Mouse (Mus musculus) CH12.LX (cell line): ENCODE data around the gene Gm10643. TPM values are rescaled to one million over a fixed set of nuclear protein-coding genes. Genes with fewer than 3 reads are reported as not detected.

ENCODE experiments used
- DNase-seq: peaks from one replicate; pipeline ENCODE4 v3.0.0-alpha.2; 2013; ENCODE audit errors: extremely low read depth
- H3K27ac ChIP-seq: 2 replicates; pipeline ENCODE4 v1.5.1; 2012; ENCODE audit warnings: low read depth, mild to moderate bottlenecking, control low read depth, moderate library complexity; ENCODE audit not compliant: insufficient read depth
- H3K27me3 ChIP-seq: replicated peaks from 2 replicates; pipeline ENCODE3; 2012; ENCODE audit warnings: inconsistent platforms
- H3K36me3 ChIP-seq, 2 experiments: replicated peaks in 1 of 2; 2 replicates each; pipeline versions ENCODE3 to v1.6.1; 2012; ENCODE audit warnings: inconsistent platforms in 1 of 2, low read length in 1 of 2, mild to moderate bottlenecking in 1 of 2, mixed read lengths in 1 of 2, moderate library complexity in 1 of 2; ENCODE audit not compliant: control insufficient read depth in 1 of 2, insufficient read depth in 1 of 2
- H3K4me1 ChIP-seq, 2 experiments: 2 replicates each; pipeline ENCODE4 v1.6.1; 2012; ENCODE audit warnings: inconsistent platforms in 1 of 2, moderate library complexity in 1 of 2; ENCODE audit not compliant: insufficient read depth in 2 of 2, control insufficient read depth in 1 of 2
- H3K4me2 ChIP-seq: 2 replicates; pipeline ENCODE4 v1.6.1; 2012; ENCODE audit warnings: low read depth, mild to moderate bottlenecking, control low read depth; ENCODE audit not compliant: poor library complexity, insufficient read depth, severe bottlenecking
- H3K4me3 ChIP-seq, 3 experiments: fragments of 150-350 bp in 1 of 3; sonication (generic) in 1 of 3; replicated peaks in 1 of 3; 2 replicates each; pipeline versions ENCODE3 to v1.5.1; 2011 to 2012; ENCODE audit warnings: low read depth in 2 of 3, low read length in 2 of 3, mild to moderate bottlenecking in 2 of 3, moderate library complexity in 2 of 3, control low read depth in 1 of 3, improper control_type of control experiment in 1 of 3, inconsistent platforms in 1 of 3, mixed read lengths in 1 of 3; ENCODE audit not compliant: poor library complexity in 1 of 3
- H3K79me2 ChIP-seq: replicated peaks from 2 replicates; pipeline ENCODE4 v1.6.1; 2012; ENCODE audit warnings: mild to moderate bottlenecking, moderate library complexity; ENCODE audit not compliant: control insufficient read depth, poor library complexity, insufficient read depth, severe bottlenecking; ENCODE audit errors: extremely low read depth
- H3K9ac ChIP-seq: 2 replicates; pipeline ENCODE4 v1.6.1; 2012; ENCODE audit warnings: low read depth, mild to moderate bottlenecking, control low read depth, moderate library complexity; ENCODE audit not compliant: insufficient read depth
- H3K9me3 ChIP-seq: replicated peaks from 2 replicates; pipeline ENCODE3; 2012; ENCODE audit warnings: low read length, inconsistent platforms, mixed read lengths
- CHD2 ChIP-seq: IDR thresholded peaks from 2 replicates; pipeline ENCODE4 v1.6.1; 2011; ENCODE audit warnings: low read length, improper control_type of control experiment
- ELF1 ChIP-seq: IDR thresholded peaks from 2 replicates; pipeline ENCODE4 v1.6.1; 2014; ENCODE audit warnings: low read depth, mild to moderate bottlenecking, inconsistent platforms, low read length, improper control_type of control experiment
- EP300 ChIP-seq: IDR thresholded peaks from 2 replicates; pipeline ENCODE4 v1.6.1; 2011; ENCODE audit warnings: low read length, improper control_type of control experiment
- GABPA ChIP-seq: IDR thresholded peaks from 2 replicates; pipeline ENCODE4 v1.6.1; 2012; ENCODE audit warnings: low read depth, low read length, improper control_type of control experiment, inconsistent platforms; ENCODE audit not compliant: insufficient replicate concordance
- JUN ChIP-seq: IDR thresholded peaks from 2 replicates; pipeline ENCODE4 v1.6.1; 2011; ENCODE audit warnings: low read depth, mild to moderate bottlenecking, low read length, improper control_type of control experiment, moderate library complexity; ENCODE audit not compliant: insufficient read depth
- JUND ChIP-seq: conservative IDR thresholded peaks from 2 replicates; pipeline ENCODE4 v1.6.1; 2011; ENCODE audit warnings: low read depth, low read length, improper control_type of control experiment
- MAX ChIP-seq: IDR thresholded peaks from 2 replicates; pipeline ENCODE4 v1.6.1; 2011; ENCODE audit warnings: low read length, improper control_type of control experiment
- MAZ ChIP-seq: IDR thresholded peaks from 2 replicates; pipeline ENCODE4 v1.6.1; 2012; ENCODE audit warnings: low read depth, mild to moderate bottlenecking, inconsistent platforms, low read length, improper control_type of control experiment, moderate library complexity
- MEF2A ChIP-seq: IDR thresholded peaks from 2 replicates; pipeline ENCODE4 v1.6.1; 2014; ENCODE audit warnings: low read depth, mild to moderate bottlenecking, inconsistent platforms, low read length, improper control_type of control experiment, borderline replicate concordance
- MXI1 ChIP-seq: IDR thresholded peaks from 2 replicates; pipeline ENCODE4 v1.6.1; 2011; ENCODE audit warnings: mild to moderate bottlenecking, low read depth, low read length, improper control_type of control experiment
- MYC ChIP-seq: IDR thresholded peaks from 2 replicates; pipeline ENCODE4 v1.6.1; 2011; ENCODE audit warnings: low read depth, mild to moderate bottlenecking, improper control_type of control experiment, low read length
- NELFE ChIP-seq: IDR thresholded peaks from 2 replicates; pipeline ENCODE4 v1.6.1; 2011; ENCODE audit warnings: low read depth, low read length, improper control_type of control experiment
- NRF1 ChIP-seq: IDR thresholded peaks from 2 replicates; pipeline ENCODE4 v1.6.1; 2014; ENCODE audit warnings: low read depth, mild to moderate bottlenecking, inconsistent platforms, low read length, improper control_type of control experiment, moderate library complexity
- RAD21 ChIP-seq: IDR thresholded peaks from 2 replicates; pipeline ENCODE4 v1.6.1; 2011; ENCODE audit warnings: low read depth, mild to moderate bottlenecking, low read length, improper control_type of control experiment, moderate library complexity
- SIN3A ChIP-seq: IDR thresholded peaks from 2 replicates; pipeline ENCODE4 v1.6.1; 2012; ENCODE audit warnings: low read length, improper control_type of control experiment, inconsistent platforms
- TCF12 ChIP-seq: IDR thresholded peaks from 2 replicates; pipeline ENCODE4 v1.6.1; 2014; ENCODE audit warnings: low read depth, mild to moderate bottlenecking, inconsistent platforms, low read length, improper control_type of control experiment
- ZC3H11A ChIP-seq: IDR thresholded peaks from 2 replicates; pipeline ENCODE4 v1.6.1; 2012; ENCODE audit warnings: low read depth, mild to moderate bottlenecking, inconsistent platforms, low read length, improper control_type of control experiment
- ZKSCAN1 ChIP-seq: IDR thresholded peaks from 2 replicates; pipeline ENCODE4 v1.6.1; 2012; ENCODE audit warnings: low read depth, inconsistent platforms, low read length, improper control_type of control experiment, borderline replicate concordance
- dilution Hi-C: fragments of 300-500 bp; cut with MboI; formaldehyde crosslinking; loops from 2 replicates; pipeline ENCODE4 v1.14.3; 2020; ENCODE audit warnings: low sequenced_read_pairs; ENCODE audit not compliant: extremely low pct_unique_long_range_greater_than_20kb, extremely low pct_ligation_motif_present
- in situ Hi-C: fragments of 300-500 bp; cut with MboI; formaldehyde crosslinking; loops from 3 replicates; pipeline ENCODE4 v1.14.3; 2019; ENCODE audit warnings: low sequenced_read_pairs, low pct_ligation_motif_present, low pct_unique_long_range_greater_than_20kb, mixed read lengths
- polyA plus RNA-seq: library from polyadenylated mRNA; unstranded; fragments of >175 nt; gene quantifications from 2 replicates; pipeline ENCODE4 v1.2.1, GENCODE M21; 2012; ENCODE audit warnings: low read depth; ENCODE audit not compliant: insufficient read length
- total RNA-seq, 2 experiments: library from RNA; depleted of rRNA; stranded (reverse); fragments of 300-350 nt in 1 of 2; fragments of >200 nt in 1 of 2; gene quantifications; 2 replicates each; pipeline ENCODE4 v1.2.3; 2012 to 2014

Gm10643 gene
- total and polyA plus RNA-seq, 3 experiments, result 0.14 to 0.76 (median 0.42) TPM

DNA sequence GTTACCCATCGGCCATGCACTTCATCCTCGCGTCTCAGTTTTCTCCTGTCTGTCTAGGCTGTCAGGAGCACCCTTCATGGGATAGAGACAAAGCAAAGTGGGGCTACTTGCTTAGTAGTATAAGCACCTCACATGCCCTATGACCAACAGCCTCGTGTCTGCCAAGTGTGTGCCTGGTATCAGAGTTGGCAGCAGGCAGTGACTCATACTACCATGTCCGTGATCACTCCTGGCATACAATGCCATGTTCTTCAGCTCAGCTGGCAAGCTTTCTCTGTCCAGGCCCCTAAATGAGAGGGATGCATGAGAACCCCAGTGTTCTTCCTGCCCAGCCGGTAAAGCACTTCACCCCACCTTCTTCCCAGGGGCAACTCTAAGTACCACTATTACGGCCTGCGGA, 25.6 kb upstream of the Gm10643 start:
- Histone ChIP-seq H3K36me3 (peaks cover 77 to 95% of the 10 kb centered on the region in 2 experiments), H3K27me3 (no peaks in the 10 kb centered on the region), H3K79me2 (no peaks in the 10 kb centered on the region), H3K4me1 (no peaks in the 10 kb centered on the region)
- DNase-seq, result no peak
- no peak for TF ChIP-seq ZKSCAN1
- TF ChIP-seq CHD2, result no peak
- no peak for TF ChIP-seq MYC
- TF ChIP-seq ZC3H11A, result no peak
- no peak for TF ChIP-seq JUND
- no peak for TF ChIP-seq NRF1
- TF ChIP-seq ELF1, result no peak
- no peak for TF ChIP-seq MAX
- TF ChIP-seq MEF2A, result no peak
- no peak for TF ChIP-seq JUN
- no peak for TF ChIP-seq SIN3A
- no peak for TF ChIP-seq MAZ
- no peak for TF ChIP-seq MXI1
- no peak for TF ChIP-seq GABPA
- no peak for TF ChIP-seq EP300
- TF ChIP-seq TCF12, result no peak
- no peak for TF ChIP-seq NELFE
- TF ChIP-seq, all 38 proteins: peak for 0
- dilution Hi-C loops, result no loop called here
- Histone ChIP-seq H3K4me3 (no peak overlapping the region), H3K9me3 (no peaks in the 10 kb centered on the region), H3K27ac (no peak overlapping the region), H3K4me2 (no peak overlapping the region), H3K9ac (no peak overlapping the region)
- in situ Hi-C loops, result no loop called here

DNA sequence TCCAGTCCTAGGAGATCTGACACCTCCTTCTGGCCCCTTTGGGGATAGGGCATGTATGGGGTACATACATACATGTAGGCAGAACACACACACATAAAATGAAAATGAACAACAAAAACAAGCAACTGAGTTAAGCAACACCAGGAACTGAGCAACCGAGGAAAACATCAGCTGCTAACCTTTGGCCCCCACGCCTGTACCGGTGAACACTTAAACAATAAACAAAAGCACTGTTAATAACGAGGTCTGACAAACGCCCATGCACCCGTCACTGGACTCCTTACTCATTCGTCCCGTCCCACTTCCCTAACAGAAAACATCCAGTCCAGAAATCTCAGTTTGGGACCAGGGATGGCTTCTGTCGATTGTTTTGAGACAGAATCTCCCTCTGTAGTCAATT, 24.3 kb upstream of the Gm10643 start:
- dilution Hi-C loops, result no loop called here
- Histone ChIP-seq H3K9ac (no peak overlapping the region), H3K4me1 (no peaks in the 10 kb centered on the region), H3K27ac (no peak overlapping the region), H3K79me2 (no peaks in the 10 kb centered on the region), H3K36me3 (peaks cover 74 to 96% of the 10 kb centered on the region in 2 experiments), H3K4me2 (no peak overlapping the region), H3K27me3 (no peaks in the 10 kb centered on the region), H3K9me3 (no peaks in the 10 kb centered on the region), H3K4me3 (no peak overlapping the region)
- DNase-seq, result no peak
- TF ChIP-seq RAD21 (no peak), MAX (no peak), EP300 (no peak)
- in situ Hi-C loops, result no loop called here
